Mouse (Mus musculus): ENCODE measurements at regions not wholly inside any gene's neighbourhood (a gene's known extent, or its start where the extent isn't known, plus 50 kb on each side); places are given as distances from the start of the nearest gene placed in this dataset.

- DNase-seq (ENCODE audit: low read depth, low spot score): no peak
Observed at GRCm38 (mm10) chr4:66622650-66623394, 204.6 kb upstream of the Tlr4 start.

GRCm38 (mm10) chr4:66618811-66619440 is 208.5 kb upstream of the Tlr4 start:
- DNase-seq (ENCODE audit: low read depth, low spot score): no peak

GRCm38 (mm10) chr4:66617743-66618736 is 209.3 kb upstream of the Tlr4 start:
- DNase-seq (ENCODE audit: low read depth, low spot score): no peak

GRCm38 (mm10) chr4:66617101-66617500 is 210.3 kb upstream of the Tlr4 start:
- no peak for DNase-seq (ENCODE audit: low read depth, low spot score)

GRCm38 (mm10) chr4:66604849-66605248 is 200.4 kb upstream of the Astn2 start:
- no peak for DNase-seq (ENCODE audit: low read depth, low spot score)

- no peak for DNase-seq (ENCODE audit: low read depth, low spot score)
Observed at GRCm38 (mm10) chr4:66598737-66599136, 194.3 kb upstream of the Astn2 start.

GRCm38 (mm10) chr4:66586647-66587046 is 182.2 kb upstream of the Astn2 start:
- no peak for DNase-seq (ENCODE audit: low read depth, low spot score)

GRCm38 (mm10) chr4:66586166-66586565 is 181.8 kb upstream of the Astn2 start:
- DNase-seq (ENCODE audit: low read depth, low spot score): peak; percentile 29

GRCm38 (mm10) chr4:66556936-66557335 is 152.5 kb upstream of the Astn2 start:
- no peak for DNase-seq (ENCODE audit: low read depth, low spot score)

- DNase-seq (ENCODE audit: low read depth, low spot score): no peak
Observed at GRCm38 (mm10) chr4:66550306-66551104, 146.1 kb upstream of the Astn2 start.

GRCm38 (mm10) chr4:66542833-66543436 is 138.5 kb upstream of the Astn2 start:
- DNase-seq (ENCODE audit: low read depth, low spot score): no peak

- no peak for DNase-seq (ENCODE audit: low read depth, low spot score)
Observed at GRCm38 (mm10) chr4:66524456-66524855, 120.0 kb upstream of the Astn2 start.

GRCm38 (mm10) chr4:66523886-66524245 is 119.5 kb upstream of the Astn2 start:
- no peak for DNase-seq (ENCODE audit: low read depth, low spot score)

GRCm38 (mm10) chr4:66523238-66523885 is 119.0 kb upstream of the Astn2 start:
- peak; percentile 33 for DNase-seq (ENCODE audit: low read depth, low spot score)

- DNase-seq (ENCODE audit: low read depth, low spot score): no peak
Observed at GRCm38 (mm10) chr4:66522097-66522809, 117.8 kb upstream of the Astn2 start.

GRCm38 (mm10) chr4:66520796-66521195 is 116.4 kb upstream of the Astn2 start:
- DNase-seq (ENCODE audit: low read depth, low spot score): no peak

- no peak for DNase-seq (ENCODE audit: low read depth, low spot score)
Observed at GRCm38 (mm10) chr4:66515815-66516214, 111.4 kb upstream of the Astn2 start.

GRCm38 (mm10) chr4:66483496-66483895 is 79.1 kb upstream of the Astn2 start:
- DNase-seq (ENCODE audit: low read depth, low spot score): no peak

- DNase-seq (ENCODE audit: low read depth, low spot score): no peak
Observed at GRCm38 (mm10) chr4:66482495-66483291, 78.3 kb upstream of the Astn2 start.

All from WW6 (cell line).